ENCODE assay signal across 12 mouse cellular contexts in the genomic region with DNA sequence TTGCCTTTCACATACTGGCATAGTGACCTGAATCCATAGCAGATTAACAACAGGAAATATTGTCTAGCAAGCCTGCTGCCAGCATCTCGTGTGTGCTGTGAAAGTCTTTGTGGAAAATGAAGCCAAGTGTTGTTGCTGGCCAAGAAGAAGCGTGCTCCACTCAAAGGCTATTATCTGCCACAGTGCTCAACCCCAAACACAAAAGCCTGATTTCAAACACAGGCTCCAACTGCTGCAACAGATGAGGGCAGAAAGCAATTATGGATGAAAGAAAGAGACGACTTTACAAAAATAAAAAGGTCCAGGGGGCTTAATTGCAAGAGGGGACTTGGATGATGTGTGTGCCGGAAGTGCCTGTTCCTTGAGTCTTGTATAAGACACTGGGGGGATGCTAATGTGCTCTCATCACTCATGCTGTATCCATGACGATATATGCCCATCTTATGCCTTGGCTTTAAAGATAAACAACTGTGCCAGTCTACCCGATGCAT.
DNase-seq lines count a peak whose midpoint lies in the region; ATAC-seq and TF ChIP-seq lines count a peak whose summit lies in the region.
"Had no signal": no experiment of that assay in that cellular context is flagged by ENCODE, and none has a peak within 500 bp of the region (broad histone marks: within the 10 kb centered on the region; RNA-seq: fewer than 3 reads in every experiment).

No protein-coding gene starts in this region.

- H3K36me3 ChIP-seq in neural tube, embryonic 13.5 days: no peaks in the 10 kb centered on the region
- no peaks in the 10 kb centered on the region for H3K36me3 ChIP-seq in hindbrain, postnatal 0 days (ENCODE audit: insufficient read depth, low read length)
- H3K36me3 ChIP-seq: heart, embryonic 12.5 days had no signal

- no peak overlapping the region for H3K4me3 ChIP-seq in neural tube, embryonic 13.5 days
- H3K4me3 ChIP-seq in hindbrain, postnatal 0 days (ENCODE audit: low read length): no peak overlapping the region
- H3K4me3 ChIP-seq: gastrocnemius, adult 2 months; heart, embryonic 12.5 days had no signal

- no peak for TF ChIP-seq CTCF in hindbrain, postnatal 0 days (IDR thresholded peaks at IDR 0.05; ENCODE audit: low read depth)

- H3K9ac ChIP-seq in neural tube, embryonic 13.5 days: no peak overlapping the region
- H3K9ac ChIP-seq in hindbrain, postnatal 0 days (replicated peaks; ENCODE audit: low read length): no peak overlapping the region
- H3K9ac ChIP-seq: heart, embryonic 12.5 days had no signal

- H3K4me1 ChIP-seq in neural tube, embryonic 13.5 days (replicated peaks): peaks cover 49% of the 10 kb centered on the region
- H3K4me1 ChIP-seq in hindbrain, postnatal 0 days (ENCODE audit: insufficient read depth, low read length): peaks cover 4% of the 10 kb centered on the region; the same call in 1 of the 2 replicates

- H3K27me3 ChIP-seq in neural tube, embryonic 13.5 days: no peaks in the 10 kb centered on the region
- H3K27me3 ChIP-seq in hindbrain, postnatal 0 days (ENCODE audit: insufficient read depth, low read length): no peaks in the 10 kb centered on the region
- H3K27me3 ChIP-seq: heart, embryonic 12.5 days had no signal

- peak overlapping the region; percentile 34 for H3K27ac ChIP-seq in neural tube, embryonic 13.5 days (replicated peaks)
- peak overlapping the region; percentile 60 for H3K27ac ChIP-seq in hindbrain, postnatal 0 days
- H3K27ac ChIP-seq: gastrocnemius, adult 2 months had no signal

- no peak overlapping the region for H3K4me2 ChIP-seq in neural tube, embryonic 13.5 days
- H3K4me2 ChIP-seq in hindbrain, postnatal 0 days (ENCODE audit: low read depth, low read length): no peak overlapping the region
- H3K4me2 ChIP-seq: heart, embryonic 12.5 days had no signal

- no peaks in the 10 kb centered on the region for H3K9me3 ChIP-seq in neural tube, embryonic 13.5 days
- H3K9me3 ChIP-seq in hindbrain, postnatal 0 days (ENCODE audit: low read length): no peaks in the 10 kb centered on the region
- H3K9me3 ChIP-seq: heart, embryonic 12.5 days had no signal

- no peak for ATAC-seq in neural tube, embryonic 13.5 days (ENCODE audit: low read depth)
- ATAC-seq in hindbrain, postnatal 0 days: peak; percentile 69
- ATAC-seq: inflammation-experienced regulatory T-cells, adult 6 months had no signal

- WGBS in neural tube, embryonic 13.5 days: 24% methylated on average over 6 of the region's 6 CpGs
- WGBS in hindbrain, postnatal 0 days: 9% methylated on average over 6 of the region's 6 CpGs

- DNase-seq in cerebellum, adult 8-10 months: peak; percentile 7
- no peak for DNase-seq in cerebellum, adult 11 months
- DNase-seq in neural tube, embryonic 10.5 days (ENCODE audit: extremely low spot score, low spot score): no peak
- peak; percentile 72 for DNase-seq in hindbrain, postnatal 0 days (ENCODE audit: low spot score)
- peak; percentile 49 for DNase-seq in retina, postnatal 1 day
- DNase-seq in spleen, postnatal 14 days (ENCODE audit: low spot score in 2 of 2): no peak
- no peak for DNase-seq in spleen, postnatal 36 days (ENCODE audit: low spot score in 2 of 2)
- DNase-seq: gastrocnemius, adult 2 months; thymus, postnatal 14 days had no signal

Comparison
In these comparisons a context has a peak if more than half of its experiments do, and no peak if none do; other contexts are left out.
1. DNase-seq: peak in cerebellum, adult 8-10 months (single experiment), hindbrain, postnatal 0 days (single experiment) and retina, postnatal 1 day (single experiment); none in cerebellum, adult 11 months (single experiment), neural tube, embryonic 10.5 days (single experiment), spleen, postnatal 14 days (0 of 2) and spleen, postnatal 36 days (0 of 2).